Comparison of ENCODE assay signal across 9 mouse cellular contexts in the genomic region with DNA sequence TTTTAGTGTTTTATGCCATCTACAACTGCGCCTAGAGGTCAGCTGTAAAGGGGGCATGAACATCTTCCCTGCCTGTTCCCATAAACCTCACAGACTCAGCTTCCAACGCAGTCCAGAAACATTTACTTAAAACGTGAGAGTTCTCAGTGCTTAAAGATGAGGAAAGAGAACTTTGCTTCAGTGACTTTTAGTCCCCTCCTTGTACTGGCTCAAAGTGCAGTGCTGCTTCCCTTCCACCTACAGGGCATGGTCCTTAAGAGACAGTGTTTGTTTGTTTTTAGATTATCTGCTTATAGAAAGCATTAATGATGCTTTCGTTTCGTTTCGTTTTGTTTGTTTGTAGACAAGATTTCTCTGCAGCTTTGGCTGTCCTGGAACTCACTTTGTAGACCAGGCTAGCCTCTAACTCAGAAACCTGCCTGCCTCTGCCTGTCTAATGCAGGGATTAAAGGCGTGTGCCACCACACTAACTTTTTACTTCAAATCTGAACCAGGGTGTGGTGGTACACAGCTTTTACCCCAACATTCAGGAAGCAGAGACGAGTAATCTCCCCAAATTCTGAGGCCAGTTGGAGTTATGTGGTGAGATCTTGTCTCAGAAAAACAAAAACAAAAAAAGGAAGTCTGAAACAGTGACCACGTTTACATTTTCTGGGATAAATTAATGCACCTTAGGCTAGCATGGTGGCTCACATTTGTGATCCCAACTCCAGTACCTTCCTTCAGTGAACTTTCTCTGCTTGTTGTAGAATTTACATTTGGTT. TPM values are rescaled to one million over a fixed set of nuclear protein-coding genes. Genes with fewer than 3 reads are reported as not detected.
DNase-seq lines count a peak whose midpoint lies in the region; ATAC-seq and TF ChIP-seq lines count a peak whose summit lies in the region.
"Had no signal": no experiment of that assay in that cellular context is flagged by ENCODE, and none has a peak within 500 bp of the region (broad histone marks: within the 10 kb centered on the region; RNA-seq: fewer than 3 reads in every experiment).

No protein-coding gene starts in this region.

- TF ChIP-seq CTCF in gastrocnemius, adult 2 months (IDR thresholded peaks at IDR 0.05) = no peak

- ATAC-seq in forebrain, embryonic 14.5 days = no peak
- ATAC-seq in liver, embryonic 15.5 days (ENCODE audit: insufficient read depth) = no peak

- H3K9ac ChIP-seq in forebrain, embryonic 14.5 days (ENCODE audit: low read length) = peak overlapping the region; percentile 99
- H3K9ac ChIP-seq in liver, embryonic 15.5 days = peak overlapping the region; percentile 84

- H3K4me1 ChIP-seq in forebrain, embryonic 14.5 days (ENCODE audit: control insufficient read depth, insufficient read depth, low read length) = peaks cover 12% of the 10 kb centered on the region
- peaks cover 34% of the 10 kb centered on the region for H3K4me1 ChIP-seq in liver, embryonic 15.5 days (replicated peaks)

- H3K27ac ChIP-seq in gastrocnemius, adult 2 months = 0 out of 2 replicates have a peak overlapping the region, but pooled peaks have one; percentile 97
- H3K27ac ChIP-seq in forebrain, embryonic 14.5 days (ENCODE audit: low read depth, low read length) = no peak overlapping the region
- H3K27ac ChIP-seq in liver, embryonic 15.5 days (replicated peaks) = no peak overlapping the region

- intact Hi-C loops in gastrocnemius, adult 2 months (cut with DNase I) = no loop called here
- intact Hi-C loops in gastrocnemius, postnatal 14 days (cut with DNase I; ENCODE audit: low total_unique reads) = loop anchor here (10.0 kb wide), 1 partner anchor 54 kb away; no protein-coding TSS in a partner anchor

- H3K27me3 ChIP-seq in forebrain, embryonic 14.5 days (replicated peaks; ENCODE audit: control insufficient read depth, insufficient read depth, low read length) = no peaks in the 10 kb centered on the region
- H3K27me3 ChIP-seq in liver, embryonic 15.5 days = no peaks in the 10 kb centered on the region

- WGBS in forebrain, embryonic 14.5 days = 69% methylated on average over 9 of the region's 9 CpGs
- 37% methylated on average over 9 of the region's 9 CpGs for WGBS in liver, embryonic 15.5 days (ENCODE audit: insufficient replicate concordance)

- H3K4me2 ChIP-seq in forebrain, embryonic 14.5 days (ENCODE audit: low read length) = peak overlapping the region; percentile 66
- peak overlapping the region; percentile 92 for H3K4me2 ChIP-seq in liver, embryonic 15.5 days

- no peak for DNase-seq in gastrocnemius, adult 2 months
- no peak for DNase-seq in gastrocnemius, postnatal 14 days
- DNase-seq in A20 (ENCODE audit: low read depth, low spot score) = peak; percentile 44
- DNase-seq in forebrain, embryonic 14.5 days (ENCODE audit: low spot score) = no peak
- DNase-seq in adrenal gland, postnatal 25 days = no peak
- DNase-seq in cerebellum, adult 9-10 months = no peak
- no peak for DNase-seq in urinary bladder, postnatal 4 days (ENCODE audit: low spot score in 2 of 2)
- DNase-seq: spleen, adult 18-20 months had no signal

- H3K9me3 ChIP-seq in forebrain, embryonic 14.5 days (replicated peaks; ENCODE audit: control insufficient read depth, low read length) = no peaks in the 10 kb centered on the region
- H3K9me3 ChIP-seq in liver, embryonic 15.5 days (replicated peaks) = no peaks in the 10 kb centered on the region

- H3K4me3 ChIP-seq in gastrocnemius, adult 2 months = peak overlapping the region; percentile 96
- peak overlapping the region; percentile 89 for H3K4me3 ChIP-seq in forebrain, embryonic 14.5 days (ENCODE audit: low read depth, low read length)
- H3K4me3 ChIP-seq in liver, embryonic 15.5 days (replicated peaks) = peak overlapping the region; percentile 84

- peaks cover 5% of the 10 kb centered on the region; the same call in 1 of the 2 replicates for H3K36me3 ChIP-seq in forebrain, embryonic 14.5 days (ENCODE audit: control insufficient read depth, insufficient read depth, low read length)
- H3K36me3 ChIP-seq in liver, embryonic 15.5 days (replicated peaks) = no peaks in the 10 kb centered on the region; the same call in none of the 2 replicates

RNA-seq across cellular contexts. Expression of a gene that starts 1.6 kb away (rescaled TPM):
- 10 to 100 TPM; 18.3 to 20.5 TPM for total RNA-seq in gastrocnemius, adult 2 months (2021)
- total RNA-seq in gastrocnemius, postnatal 14 days (2021) = 10 to 100 TPM; 17.0 to 18.3 TPM
- 25.0 and 31.1 TPM in 2 replicates for polyA plus RNA-seq in forebrain, embryonic 14.5 days (2014; fragmentation: Nextera tagmentation; extraction: Ambion mirVana)
- polyA plus RNA-seq in liver, embryonic 15.5 days (2015; fragmentation: Nextera tagmentation; extraction: Ambion mirVana) = 4.5 and 4.6 TPM in 2 replicates
- total RNA-seq in adrenal gland, postnatal 25 days (2021) = 75.7 and 81.2 TPM in 2 replicates

RNA-seq across cellular contexts. Expression of a gene that starts 27.8 kb away (rescaled TPM):
- total RNA-seq in gastrocnemius, adult 2 months (2021) = not detected
- total RNA-seq in gastrocnemius, postnatal 14 days (2021) = not detected
- polyA plus RNA-seq in forebrain, embryonic 14.5 days (2014; fragmentation: Nextera tagmentation; extraction: Ambion mirVana) = 6.7 and 12.4 TPM in 2 replicates
- polyA plus RNA-seq in liver, embryonic 15.5 days (2015; fragmentation: Nextera tagmentation; extraction: Ambion mirVana) = not detected in 2 replicates
- 0.21 TPM in 1 of 2 replicates, not detected in the other for total RNA-seq in adrenal gland, postnatal 25 days (2021)
